Mouse (Mus musculus) heart, embryonic 11.5 days (tissue): ENCODE measurements around the gene Nt5c3b. TPM values are rescaled to one million over a fixed set of nuclear protein-coding genes. Genes with fewer than 3 reads are reported as not detected.
A peak's percentile ranks its signal among the peaks of the same experiment; 100 is the strongest.

Source experiments
- ATAC-seq: fragments of 200-750 bp; cut with Nextera tagmentation; replicated peaks from 2 replicates; pipeline ENCODE4 v1.8.0; 2017; ENCODE audit warnings: moderate library complexity; ENCODE audit not compliant: insufficient number of reproducible peaks, low FRiP score, low TSS enrichment
- H3K27ac ChIP-seq: fragments of 300-500 bp; sonication (generic); 2 replicates; pipeline ENCODE4 v1.5.1; 2014; ENCODE audit warnings: mild to moderate bottlenecking, low read depth, low read length
- H3K27me3 ChIP-seq: fragments of 300-500 bp; sonication (generic); 2 replicates; pipeline ENCODE4 v1.6.1; 2014; ENCODE audit warnings: mild to moderate bottlenecking, low read length, mixed read lengths; ENCODE audit not compliant: control insufficient read depth, insufficient read depth
- H3K36me3 ChIP-seq: fragments of 300-500 bp; sonication (generic); 2 replicates; pipeline ENCODE4 v1.6.1; 2014; ENCODE audit warnings: mild to moderate bottlenecking, low read length, moderate library complexity, mixed read lengths; ENCODE audit not compliant: control insufficient read depth, insufficient read depth
- H3K4me1 ChIP-seq: fragments of 300-500 bp; sonication (generic); 2 replicates; pipeline ENCODE4 v1.6.1; 2014; ENCODE audit warnings: low read length; ENCODE audit not compliant: control insufficient read depth, insufficient read depth
- H3K4me2 ChIP-seq: fragments of 300-500 bp; sonication (generic); 2 replicates; pipeline ENCODE4 v1.6.1; 2014; ENCODE audit warnings: mild to moderate bottlenecking, moderate library complexity
- H3K4me3 ChIP-seq: fragments of 300-500 bp; sonication (generic); 2 replicates; pipeline ENCODE4 v1.5.1; 2014; ENCODE audit warnings: low read depth, low read length
- H3K9ac ChIP-seq: fragments of 300-500 bp; sonication (generic); 2 replicates; pipeline ENCODE4 v1.6.1; 2014; ENCODE audit warnings: mild to moderate bottlenecking, low read depth, low read length, moderate library complexity
- H3K9me3 ChIP-seq: fragments of 300-500 bp; sonication (generic); replicated peaks from 2 replicates; pipeline ENCODE4 v1.6.1; 2016; ENCODE audit warnings: low read length; ENCODE audit not compliant: control insufficient read depth
- WGBS: fragments of 180-500 bp; shearing (Covaris S2); extraction: QIAGEN DNeasy Blood & Tissue Kit; methylation state at CpG from one replicate; pipeline ENCODE4 v1.1.7; 2014; ENCODE audit not compliant: insufficient replicate concordance; 5-methylcytosine and 5-hydroxymethylcytosine counted together
- polyA plus RNA-seq: library from polyadenylated mRNA; unstranded; fragments of >200 nt; fragmentation: Nextera tagmentation; extraction: Ambion mirVana; gene quantifications from 2 replicates; pipeline ENCODE4 v1.2.1, GENCODE M21; 2014

Gene Nt5c3b
- polyA plus RNA-seq, 1 experiment from 2014 or later = 98.8 TPM

DNA sequence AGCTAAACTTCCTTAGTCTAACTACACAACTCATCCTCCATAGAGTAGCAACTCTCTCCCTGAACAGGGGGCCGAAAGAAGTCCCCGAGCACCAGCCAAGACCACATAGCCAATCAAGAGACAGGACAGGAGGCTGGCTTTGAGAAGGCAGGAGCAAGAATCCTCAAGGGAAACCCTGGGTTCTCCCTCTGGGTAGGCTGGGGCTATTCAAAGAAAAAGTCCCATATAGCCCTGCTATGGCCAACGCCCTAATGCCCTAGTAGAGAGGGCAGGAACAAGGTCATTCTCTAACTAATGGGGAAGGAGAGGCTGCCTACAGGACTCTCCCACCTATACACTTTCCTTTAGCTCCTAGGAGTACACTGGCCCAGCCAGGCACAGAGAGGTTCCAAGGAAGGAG lies 56.6 kb downstream of the Nt5c3b start:
- ATAC-seq = no peak
- Histone ChIP-seq H3K27ac (no peak overlapping the region), H3K4me3 (no peak overlapping the region), H3K4me2 (no peak overlapping the region), H3K36me3 (peaks cover 38% of the 10 kb centered on the region), H3K9me3 (no peaks in the 10 kb centered on the region), H3K9ac (no peak overlapping the region), H3K27me3 (no peaks in the 10 kb centered on the region), H3K4me1 (peaks cover 36% of the 10 kb centered on the region)
- whole genome bisulfite sequencing = 87% methylated on average over 3 of the region's 3 CpGs

DNA sequence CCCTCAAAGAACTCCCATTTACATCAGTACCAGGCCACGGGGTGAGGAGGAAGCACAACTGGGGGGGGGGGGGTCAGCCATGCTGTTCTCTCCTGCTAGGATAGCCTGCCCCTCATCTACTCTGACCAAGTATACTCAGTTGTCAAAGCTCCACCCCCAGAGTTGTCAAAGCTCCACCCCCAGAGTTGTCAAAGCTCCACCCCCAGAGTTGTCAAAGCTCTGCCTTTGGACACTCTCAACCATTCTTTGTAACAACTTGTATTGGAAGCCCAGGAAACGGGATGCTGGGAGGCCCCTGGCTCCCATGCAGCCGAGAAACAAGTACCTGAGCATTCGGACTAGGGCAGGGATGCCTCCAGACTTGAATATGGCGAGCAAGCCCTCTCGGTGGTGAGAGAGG lies 58.9 kb downstream of the Nt5c3b start:
- H3K4me3 ChIP-seq = no peak overlapping the region
- no peaks in the 10 kb centered on the region for H3K9me3 ChIP-seq
- H3K4me2 ChIP-seq = no peak overlapping the region; the same call in 1 of the 2 replicates
- H3K27me3 ChIP-seq = no peaks in the 10 kb centered on the region
- H3K27ac ChIP-seq = no peak overlapping the region
- peaks cover 15% of the 10 kb centered on the region for H3K4me1 ChIP-seq
- H3K9ac ChIP-seq = no peak overlapping the region
- H3K36me3 ChIP-seq = peaks cover 50% of the 10 kb centered on the region
- 85% methylated on average over 6 of the region's 6 CpGs for WGBS
- no peak for ATAC-seq

DNA sequence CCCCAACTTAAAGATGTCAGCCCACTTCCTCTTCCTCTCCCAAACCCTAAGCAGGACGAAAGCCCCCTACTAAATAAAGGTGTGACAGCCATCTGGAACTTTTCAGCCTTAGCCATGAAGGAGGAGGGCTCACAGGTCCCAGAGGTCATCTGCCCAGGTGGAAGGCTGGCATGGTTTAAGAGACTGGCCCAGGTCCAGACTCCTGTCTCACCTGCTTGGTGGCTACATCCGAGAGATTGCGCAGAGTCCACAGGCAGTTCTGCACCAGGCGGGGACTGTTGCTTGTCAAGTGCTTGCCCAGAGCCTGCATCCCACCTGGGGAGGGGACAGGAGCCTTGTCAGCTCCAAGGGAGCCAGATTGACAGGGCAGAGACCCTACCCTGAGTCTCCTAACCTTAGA lies 62.3 kb downstream of the Nt5c3b start:
- Histone ChIP-seq H3K27me3 (no peaks in the 10 kb centered on the region), H3K4me2 (no peak overlapping the region), H3K9ac (no peak overlapping the region), H3K4me1 (no peaks in the 10 kb centered on the region), H3K36me3 (peaks cover 66% of the 10 kb centered on the region), H3K27ac (no peak overlapping the region), H3K4me3 (no peak overlapping the region), H3K9me3 (no peaks in the 10 kb centered on the region)
- no peak for ATAC-seq
- 82% methylated on average over 4 of the region's 4 CpGs for WGBS

DNA sequence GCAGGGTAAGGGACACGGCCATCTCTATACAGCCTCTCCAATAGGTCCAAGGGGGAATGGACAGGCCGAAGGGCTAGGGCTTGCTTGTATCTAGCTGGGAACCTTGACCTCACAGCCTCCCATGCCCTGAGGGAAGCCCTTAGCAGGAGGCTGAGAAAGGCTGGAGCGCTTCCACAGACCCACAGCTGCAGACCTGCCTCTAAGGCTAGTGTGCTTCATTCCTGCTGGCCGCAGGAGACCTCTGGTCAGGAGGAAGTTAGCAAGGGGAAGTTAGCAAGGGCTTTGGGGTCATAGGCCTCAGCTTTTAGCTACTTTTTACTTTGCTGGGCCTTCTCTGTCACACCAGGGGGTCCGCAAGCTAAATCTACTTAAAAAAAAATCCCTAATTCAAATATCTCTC lies 63.2 kb downstream of the Nt5c3b start:
- no peaks in the 10 kb centered on the region for H3K4me1 ChIP-seq
- no peak for ATAC-seq
- WGBS = 88% methylated on average over 5 of the region's 5 CpGs
- no peak overlapping the region for H3K4me3 ChIP-seq
- H3K36me3 ChIP-seq = peaks cover 66% of the 10 kb centered on the region
- no peaks in the 10 kb centered on the region for H3K27me3 ChIP-seq
- no peak overlapping the region for H3K27ac ChIP-seq
- no peaks in the 10 kb centered on the region for H3K9me3 ChIP-seq
- no peak overlapping the region for H3K4me2 ChIP-seq
- H3K9ac ChIP-seq = no peak overlapping the region

GRCm38 (mm10) chr11:100377989-100378388 lies 63.6 kb downstream of the Nt5c3b start:
- no peaks in the 10 kb centered on the region for H3K27me3 ChIP-seq
- WGBS = 90% methylated on average over 14 of the region's 14 CpGs
- H3K4me3 ChIP-seq = no peak overlapping the region
- no peak for ATAC-seq
- no peak overlapping the region for H3K27ac ChIP-seq
- peaks cover 66% of the 10 kb centered on the region for H3K36me3 ChIP-seq
- H3K4me2 ChIP-seq = no peak overlapping the region
- no peaks in the 10 kb centered on the region for H3K9me3 ChIP-seq
- H3K9ac ChIP-seq = no peak overlapping the region
- H3K4me1 ChIP-seq = no peaks in the 10 kb centered on the region

GRCm38 (mm10) chr11:100376746-100377389 lies 64.7 kb downstream of the Nt5c3b start:
- 83% methylated on average over 21 of the region's 21 CpGs for WGBS
- Histone ChIP-seq H3K4me1 (no peaks in the 10 kb centered on the region), H3K36me3 (peaks cover 60% of the 10 kb centered on the region), H3K9ac (no peak overlapping the region), H3K27me3 (no peaks in the 10 kb centered on the region), H3K4me3 (no peak overlapping the region), H3K27ac (no peak overlapping the region), H3K4me2 (no peak overlapping the region), H3K9me3 (no peaks in the 10 kb centered on the region)
- ATAC-seq = no peak

- Histone ChIP-seq H3K27me3 (no peaks in the 10 kb centered on the region), H3K4me3 (no peak overlapping the region), H3K9me3 (no peaks in the 10 kb centered on the region), H3K9ac (no peak overlapping the region), H3K36me3 (peaks cover 54% of the 10 kb centered on the region), H3K27ac (0 out of 2 replicates have a peak overlapping the region, but pooled peaks have one; percentile 15), H3K4me2 (no peak overlapping the region), H3K4me1 (no peaks in the 10 kb centered on the region)
- 69% methylated on average over 4 of the region's 4 CpGs for WGBS
- ATAC-seq = no peak
Observed at GRCm38 (mm10) chr11:100376005-100376404, 65.6 kb downstream of the Nt5c3b start.

DNA sequence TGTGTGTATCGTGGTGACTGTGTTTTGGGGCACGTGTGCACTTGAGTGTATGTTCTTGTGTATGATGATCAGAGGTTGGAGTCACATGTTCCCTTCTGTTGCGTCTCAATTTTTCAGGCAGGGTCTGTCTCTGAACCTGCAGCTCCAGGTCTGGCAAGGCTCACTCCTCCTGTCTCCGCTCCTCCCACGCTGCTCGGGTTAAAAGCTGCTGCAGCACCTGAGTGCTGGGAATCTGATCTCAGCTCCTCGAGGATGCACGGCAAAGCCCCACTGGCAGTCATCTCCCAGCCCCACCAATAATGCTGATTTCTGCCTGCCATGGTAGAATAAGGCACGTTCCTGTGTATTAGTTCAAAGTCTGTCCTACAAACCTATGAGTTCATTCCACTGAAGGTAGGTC lies 66.5 kb downstream of the Nt5c3b start:
- no peaks in the 10 kb centered on the region for H3K27me3 ChIP-seq
- H3K9me3 ChIP-seq = no peaks in the 10 kb centered on the region
- no peak overlapping the region for H3K27ac ChIP-seq
- H3K36me3 ChIP-seq = peaks cover 52% of the 10 kb centered on the region
- no peak overlapping the region for H3K4me2 ChIP-seq
- no peak for ATAC-seq
- WGBS = 78% methylated on average over 9 of the region's 9 CpGs
- no peaks in the 10 kb centered on the region for H3K4me1 ChIP-seq
- H3K9ac ChIP-seq = no peak overlapping the region
- no peak overlapping the region for H3K4me3 ChIP-seq
